Mouse (Mus musculus): Measurements from ENCODE around the gene Pnliprp2. TPM values are rescaled to one million over a fixed set of nuclear protein-coding genes. Genes with fewer than 3 reads are reported as not detected.

Gene Pnliprp2
- polyA plus RNA-seq, 1 experiment from 2014 or later = not detected

DNA sequence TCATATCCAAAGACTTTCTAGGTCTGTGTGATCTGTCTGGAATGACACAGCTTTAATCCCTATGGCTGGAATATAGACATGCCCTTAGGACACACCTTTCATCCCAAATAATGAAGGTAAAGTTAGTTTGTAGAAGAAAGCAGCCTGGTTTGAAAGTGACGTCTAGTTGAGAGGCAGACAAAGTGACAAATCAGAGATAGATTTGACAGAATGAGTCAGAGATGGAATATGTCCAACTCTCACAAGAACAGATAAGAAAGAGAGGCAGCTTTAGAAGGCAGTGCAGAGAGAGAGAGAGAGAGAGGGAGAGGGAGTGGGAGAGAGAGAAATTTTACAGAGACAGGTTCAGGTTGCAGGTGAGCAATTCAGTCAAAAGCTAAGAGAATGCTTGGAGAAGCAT is 64.8 kb downstream of the Pnliprp2 start:
- 78% methylated on average over 1 of the region's 1 CpGs for WGBS
- no peak overlapping the region for H3K4me3 ChIP-seq (replicated peaks; ENCODE audit: low read depth, low read length)

More for the DNA sequence above, 64.8 kb downstream of the Pnliprp2 start:
- H3K36me3 ChIP-seq (ENCODE audit: control insufficient read depth, insufficient read depth, low read length) = peaks cover 12% of the 10 kb centered on the region
- no peak for DNase-seq
- no peak overlapping the region for H3K4me2 ChIP-seq (ENCODE audit: low read length)
- no peak overlapping the region for H3K27ac ChIP-seq (replicated peaks; ENCODE audit: low read depth, low read length)
- H3K9me3 ChIP-seq (ENCODE audit: control insufficient read depth, low read length) = no peaks in the 10 kb centered on the region; the same call in 1 of the 2 replicates
- ATAC-seq (ENCODE audit: low FRiP score, low TSS enrichment) = no peak
- no peak overlapping the region for H3K9ac ChIP-seq (replicated peaks; ENCODE audit: low read length)
- H3K4me1 ChIP-seq (ENCODE audit: control insufficient read depth, insufficient read depth, low read length) = peaks cover 4% of the 10 kb centered on the region
- H3K27me3 ChIP-seq (ENCODE audit: control insufficient read depth, insufficient read depth, low read length) = no peaks in the 10 kb centered on the region

Other genes with a start within 250 kb of the Pnliprp2 start
- gene Ccdc172, start 247.7 kb upstream of the Pnliprp2 start, polyA plus RNA-seq (2014; fragmentation: Nextera tagmentation; extraction: Ambion mirVana) = not detected in 2 replicates
- gene Pnlip, start 107.2 kb upstream of the Pnliprp2 start, polyA plus RNA-seq (2014; fragmentation: Nextera tagmentation; extraction: Ambion mirVana) = 0.15 TPM in 1 of 2 replicates, not detected in the other
- not detected in 2 replicates for gene Pnliprp1, start 30.8 kb upstream of the Pnliprp2 start, polyA plus RNA-seq (2014; fragmentation: Nextera tagmentation; extraction: Ambion mirVana)
- not detected in 2 replicates for gene 1700019N19Rik, start 34.7 kb downstream of the Pnliprp2 start, polyA plus RNA-seq (2014; fragmentation: Nextera tagmentation; extraction: Ambion mirVana)
- 0.49 and 0.66 TPM in 2 replicates for gene Eno4, start 183.7 kb downstream of the Pnliprp2 start, polyA plus RNA-seq (2014; fragmentation: Nextera tagmentation; extraction: Ambion mirVana)
- gene Hspa12a, start 183.9 kb downstream of the Pnliprp2 start, polyA plus RNA-seq (2014; fragmentation: Nextera tagmentation; extraction: Ambion mirVana) = 31.9 and 35.2 TPM in 2 replicates